Mouse (Mus musculus) frontal cortex, postnatal 10 days (tissue): ENCODE data around the gene Tst.

ENCODE experiments used
- DNase-seq, 2 experiments: peaks; one replicate each; pipeline ENCODE4 v3.0.0; 2022; ENCODE audit warnings: low spot score in 2 of 2, mixed read lengths in 1 of 2

The Tst gene

GRCm38 (mm10) chr15:78429871-78430622 is 24.3 kb upstream of the Tst start:
- peak in 1 of 2 experiments; percentile 11 for DNase-seq

DNA sequence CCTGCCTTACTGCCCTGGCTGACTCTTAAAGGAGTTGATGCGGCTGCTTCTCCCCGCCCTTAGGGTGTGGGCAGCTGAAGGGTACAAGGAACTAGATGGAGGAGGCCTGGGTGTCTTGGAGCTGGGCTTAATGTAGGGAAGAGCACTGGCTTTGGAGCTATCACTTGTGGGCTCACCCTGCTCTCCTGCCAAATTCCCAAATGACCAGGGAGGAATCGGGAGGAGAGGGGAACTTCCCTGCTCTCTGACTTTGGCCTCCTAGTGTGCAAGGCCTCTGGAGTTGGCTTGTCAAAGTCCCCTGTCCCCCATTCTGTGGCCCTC is 23.4 kb upstream of the Tst start:
- no peak for DNase-seq

GRCm38 (mm10) chr15:78428391-78429138 is 22.9 kb upstream of the Tst start, which contains the start of gene Kctd17:
Gene Kctd17, plus strand, starts transcription at chr15:78428564.
- peak in 1 of 2 experiments; percentile 74 for DNase-seq

DNA sequence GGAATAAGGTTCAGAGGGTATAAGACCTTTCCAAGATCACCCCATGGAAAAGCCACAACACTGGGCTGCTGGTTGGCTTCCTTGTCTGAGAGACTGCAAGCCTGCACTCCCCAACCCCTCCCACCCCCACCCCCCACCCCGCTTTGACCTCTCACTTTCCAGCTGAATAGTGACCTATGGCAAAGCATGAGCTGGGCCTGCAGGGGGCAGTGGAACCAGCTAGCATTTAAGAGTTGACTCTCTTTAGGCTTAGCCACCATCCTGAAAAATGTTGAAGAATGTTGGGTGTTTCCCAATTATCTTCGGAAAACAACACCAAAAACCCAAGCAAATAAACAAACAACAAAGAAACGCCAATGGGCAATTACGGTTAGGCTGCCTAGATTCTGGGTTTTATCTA is 19.5 kb upstream of the Tst start:
- DNase-seq = no peak

GRCm38 (mm10) chr15:78424507-78424906 is 18.8 kb upstream of the Tst start:
- DNase-seq = peak in 1 of 2 experiments; percentile 11

DNA sequence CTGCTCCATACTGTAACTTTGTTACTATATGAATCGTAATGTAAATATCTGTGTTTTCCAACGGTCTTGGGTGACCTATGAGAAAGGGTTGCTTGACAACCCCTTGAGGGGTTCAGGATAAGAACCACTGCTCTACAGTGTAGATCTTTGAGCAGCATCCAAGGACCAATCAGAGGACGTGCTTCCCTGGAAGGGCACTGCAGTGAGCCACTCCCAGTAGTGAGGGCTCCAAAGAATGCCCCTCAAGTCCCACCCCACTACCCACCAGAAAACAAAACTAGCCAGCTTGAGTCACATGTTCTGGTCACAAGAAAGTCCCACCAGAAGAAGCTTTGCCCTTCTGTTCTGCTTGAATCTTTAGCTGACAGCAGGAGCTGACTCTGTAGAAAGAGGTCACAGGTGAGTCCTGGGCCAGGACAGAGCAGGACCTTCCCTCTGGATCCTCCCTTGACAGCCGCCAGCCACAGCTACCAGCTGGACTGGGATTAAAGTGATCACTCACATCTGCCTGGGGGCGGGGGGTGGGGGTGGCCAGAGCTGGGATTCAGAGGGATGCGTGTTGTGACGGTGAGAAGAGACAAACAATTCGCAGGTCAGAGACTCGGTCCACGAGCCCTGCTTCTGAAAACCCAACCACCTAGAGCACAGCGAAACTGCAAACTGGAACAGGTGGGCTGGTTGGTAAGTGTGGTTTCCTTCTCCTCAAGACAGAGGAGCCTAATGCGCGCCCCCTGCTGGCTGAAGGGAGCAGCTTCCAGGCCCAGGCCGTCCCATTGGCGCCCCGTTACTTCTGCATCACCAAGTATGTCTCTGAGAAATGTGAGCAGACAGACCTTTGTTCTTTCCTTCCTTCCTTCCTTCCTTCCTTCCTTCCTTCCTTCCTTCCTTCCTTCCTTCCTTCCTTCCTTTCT is 16.6 kb upstream of the Tst start:
- peak in 1 of 2 experiments; percentile 79 for DNase-seq

DNA sequence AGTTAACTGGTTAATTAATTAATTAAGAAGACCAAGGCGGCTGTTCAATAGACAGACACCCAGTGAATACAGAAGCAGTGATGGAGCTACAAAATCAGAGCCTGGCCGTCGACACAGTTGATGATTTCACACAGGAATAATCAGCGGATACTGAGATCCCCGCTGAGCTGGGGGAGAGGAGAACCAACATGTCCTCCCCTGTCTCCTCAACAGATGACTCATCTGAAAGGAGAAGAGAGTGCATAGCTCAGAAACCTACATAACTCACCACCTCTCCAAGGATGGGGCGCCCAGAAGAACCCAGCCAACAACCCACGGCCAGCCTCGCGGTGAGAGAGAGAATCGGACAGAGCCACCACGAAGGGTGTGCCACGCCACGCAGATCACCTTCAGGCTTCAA is 14.7 kb upstream of the Tst start:
- no peak for DNase-seq

DNA sequence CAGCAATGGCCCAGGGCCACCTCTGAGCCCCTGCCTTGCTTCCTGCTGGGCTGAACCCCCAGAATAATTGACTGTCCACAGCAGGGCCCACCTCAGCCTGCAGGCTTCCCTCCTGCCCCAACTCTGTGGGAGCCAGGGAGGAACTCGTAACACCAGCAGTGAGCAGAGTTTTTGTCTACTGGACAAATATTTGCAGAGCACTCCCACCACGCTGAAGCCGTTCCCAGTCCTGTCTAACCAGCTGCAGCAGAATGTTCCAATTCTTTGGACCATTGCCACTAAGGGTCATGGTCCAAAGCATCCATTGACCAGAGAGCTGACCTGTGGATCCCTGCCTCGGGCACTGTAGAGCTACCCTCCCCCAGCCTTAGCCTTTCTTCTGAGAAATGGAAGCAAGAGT is 11.2 kb upstream of the Tst start:
- DNase-seq = no peak

GRCm38 (mm10) chr15:78414157-78414556 is 8.4 kb upstream of the Tst start:
- no peak for DNase-seq

DNA sequence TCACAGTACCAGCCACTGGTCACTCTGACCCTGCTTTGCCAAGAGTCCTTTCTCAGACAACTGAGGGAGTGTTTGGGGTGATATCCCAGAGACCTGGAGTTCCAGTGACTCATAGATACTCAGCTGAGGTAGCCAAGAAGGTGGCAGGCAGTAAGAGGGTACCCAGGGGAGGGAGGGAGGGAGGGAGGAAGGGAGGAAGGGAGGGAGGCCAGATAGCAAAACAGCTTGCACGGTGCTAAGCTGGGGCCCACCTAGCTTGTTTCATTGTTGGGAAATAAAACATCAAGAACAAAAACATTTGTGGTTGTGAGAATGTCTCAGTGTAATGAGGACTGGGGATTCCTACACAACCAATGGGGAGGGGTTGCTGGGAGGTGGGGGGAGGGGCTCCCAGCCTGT is 8.0 kb upstream of the Tst start:
- no peak for DNase-seq

DNA sequence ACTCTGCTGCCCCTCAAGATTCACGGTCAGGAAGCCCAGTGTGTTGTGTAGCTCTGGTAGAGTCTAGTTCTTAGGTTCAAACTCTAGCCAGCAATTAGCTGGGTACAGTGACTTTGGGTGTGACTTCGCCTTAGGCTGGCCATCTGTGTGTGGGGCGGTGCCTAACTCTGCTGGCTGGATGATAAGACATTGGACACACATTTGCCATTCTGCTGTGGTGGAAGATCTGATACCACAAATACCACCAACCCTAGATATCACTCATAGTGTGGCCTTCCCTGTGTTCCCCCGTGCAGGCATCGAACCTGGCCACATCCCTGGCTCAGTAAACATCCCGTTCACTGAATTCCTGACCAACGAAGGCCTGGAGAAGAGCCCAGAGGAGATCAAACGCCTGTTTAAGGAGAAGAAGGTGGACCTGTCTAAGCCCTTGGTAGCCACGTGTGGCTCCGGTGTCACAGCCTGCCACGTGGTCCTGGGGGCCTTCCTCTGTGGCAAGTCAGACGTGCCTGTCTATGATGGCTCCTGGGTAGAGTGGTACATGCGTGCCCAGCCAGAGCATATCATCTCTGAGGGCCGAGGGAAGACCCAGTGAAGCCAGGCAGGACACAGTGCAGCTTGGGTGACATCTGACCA is 7.5 kb upstream of the Tst start:
- no peak for DNase-seq

DNA sequence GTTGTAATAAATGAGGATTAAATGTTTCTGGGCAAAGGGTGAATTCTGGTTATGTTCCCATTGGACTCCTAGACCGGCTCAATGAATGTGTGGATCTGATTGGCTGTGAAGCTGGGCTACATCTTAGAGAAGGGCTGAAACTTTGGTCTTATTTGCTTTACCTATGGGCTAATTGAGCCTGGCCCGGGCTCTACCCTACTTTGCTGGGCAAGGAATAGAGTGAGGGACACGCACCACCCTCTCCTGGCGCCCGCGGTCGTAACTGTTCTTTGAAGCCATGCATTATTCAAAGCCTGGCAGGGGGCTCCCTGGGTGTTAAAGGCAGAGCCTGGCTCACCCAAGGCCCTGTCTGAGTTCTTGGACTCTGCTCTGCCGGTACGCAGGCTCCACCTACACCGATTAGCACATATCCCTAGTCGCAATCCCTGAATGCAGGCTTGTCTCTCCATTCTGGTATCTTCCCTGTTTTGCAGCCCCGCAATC is 3.9 kb upstream of the Tst start:
- DNase-seq = no peak

- peak; percentile 78 to 86 for DNase-seq
These were observed 707 bp upstream of the Tst start, which contains the start of gene Mpst for GRCm38 (mm10) chr15:78406293-78406934. Gene Mpst, plus strand, starts transcription at chr15:78406416.

DNA sequence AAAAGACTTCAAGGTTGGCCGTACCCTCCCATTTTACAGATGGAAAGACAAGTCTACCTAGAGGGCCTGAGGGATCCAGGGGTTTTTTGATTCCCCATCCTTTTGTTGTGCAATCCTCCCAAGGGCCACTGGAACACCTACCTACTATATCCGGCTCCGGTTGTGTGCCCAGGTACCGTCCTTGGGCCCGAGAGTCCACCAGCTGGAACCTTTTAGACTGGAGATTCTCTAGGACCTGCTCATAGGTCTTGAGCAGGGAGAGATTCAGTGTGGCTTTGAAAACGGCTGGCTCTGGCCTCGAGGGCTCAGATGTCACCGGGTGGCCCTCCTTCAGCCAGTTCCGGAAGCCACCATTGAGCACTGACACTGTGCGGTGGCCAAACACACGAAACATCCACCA is 609 bp downstream of the Tst start:
- no peak for DNase-seq

DNA sequence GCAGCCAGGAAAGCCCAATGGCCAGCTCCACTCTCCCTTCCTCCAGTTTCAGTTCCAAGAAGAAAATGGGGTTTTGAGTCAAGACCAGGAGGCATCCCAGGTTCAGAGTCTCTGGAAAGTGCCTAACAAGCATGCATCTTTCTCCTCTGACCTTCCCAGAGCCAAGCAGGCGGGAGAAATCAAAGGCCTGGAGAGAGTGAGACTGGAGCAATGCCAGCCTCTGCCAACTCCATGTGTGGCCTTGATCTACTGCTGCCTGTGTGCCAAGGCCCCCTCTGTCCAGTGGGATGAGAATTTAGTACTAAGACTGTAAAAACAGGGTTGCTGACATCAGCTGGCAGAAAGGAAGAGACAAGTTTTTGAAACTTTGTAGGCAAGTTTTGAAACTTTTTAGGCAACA is 1.8 kb downstream of the Tst start:
- DNase-seq = peak in 1 of 2 experiments; percentile 48

DNA sequence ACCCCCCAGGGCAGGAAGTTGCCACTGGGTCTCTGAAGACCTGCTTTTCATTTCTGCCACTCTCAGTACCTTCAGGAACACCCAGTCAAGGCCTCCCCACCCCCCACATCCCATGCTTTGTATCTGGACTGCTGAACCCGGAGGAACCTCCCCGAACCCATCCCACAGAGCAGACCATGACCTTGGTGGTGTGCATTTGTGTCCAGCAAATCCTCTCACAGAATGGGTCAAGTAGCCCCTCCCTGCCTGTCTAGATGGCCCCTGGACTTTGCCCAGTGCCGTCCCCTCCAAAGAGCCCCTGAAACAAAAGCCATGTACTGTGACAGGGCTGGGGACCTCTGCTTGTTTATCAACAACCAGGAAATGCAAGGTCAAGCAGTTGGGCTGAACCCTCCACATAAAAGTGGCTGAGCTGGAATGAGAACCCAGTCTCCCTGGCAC is 2.4 kb downstream of the Tst start:
- DNase-seq = no peak

- DNase-seq = no peak
These were observed 3.3 kb downstream of the Tst start for GRCm38 (mm10) chr15:78402423-78402822.

- peak in 1 of 2 experiments; percentile 49 for DNase-seq
These were observed 3.8 kb downstream of the Tst start for GRCm38 (mm10) chr15:78401921-78402320.

- DNase-seq = no peak
These were observed 4.4 kb downstream of the Tst start for GRCm38 (mm10) chr15:78401345-78401744.

GRCm38 (mm10) chr15:78395478-78395962 is 10.2 kb downstream of the Tst start, which contains the start of gene Tex33:
Gene Tex33, minus strand, starts transcription at chr15:78395912.
- no peak for DNase-seq

DNA sequence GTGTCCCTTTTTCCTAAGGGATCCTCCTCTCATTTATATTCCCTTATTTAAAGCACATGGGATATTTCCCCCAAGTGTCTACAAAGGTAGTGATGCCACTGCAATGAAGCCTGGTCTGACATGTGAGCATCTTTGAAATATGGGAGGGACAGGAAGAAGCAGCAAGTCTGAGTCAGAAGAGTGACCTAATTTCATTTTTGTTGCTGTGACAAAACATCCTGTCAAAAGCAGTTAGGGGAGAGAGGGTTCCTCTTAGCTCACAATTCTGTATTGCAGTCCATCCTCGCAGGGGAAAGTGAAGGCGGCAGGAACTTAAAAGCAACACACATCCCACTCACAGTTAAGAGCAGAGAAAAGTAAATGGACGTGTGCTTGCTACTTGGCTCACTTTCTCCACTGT is 14.9 kb downstream of the Tst start:
- no peak for DNase-seq
